Comparison of ENCODE assay signal across 16 mouse cellular contexts in the genomic region with DNA sequence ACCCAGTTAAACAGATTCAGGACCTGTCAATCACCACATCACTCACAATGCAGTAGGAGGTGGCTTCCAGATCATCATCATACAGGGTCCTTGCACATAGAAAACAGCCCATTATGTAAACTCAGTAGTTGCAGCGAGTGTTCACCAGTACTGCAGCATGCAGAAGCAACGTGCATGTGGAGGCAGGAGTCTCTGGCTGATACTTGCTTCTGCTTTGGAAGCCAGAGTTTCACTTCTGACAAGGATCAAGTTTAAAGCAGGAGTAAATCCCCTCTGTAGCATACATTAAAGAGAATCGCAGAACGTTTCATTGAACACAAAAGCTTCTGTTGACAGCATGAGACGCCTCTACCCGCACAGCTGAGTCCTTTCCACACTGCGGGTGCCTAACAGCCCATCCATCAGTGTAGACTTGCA. TPM values are rescaled to one million over a fixed set of nuclear protein-coding genes. Genes with fewer than 3 reads are reported as not detected.
A peak's percentile ranks its signal among the peaks of the same experiment; 100 is the strongest.
DNase-seq lines count a peak whose midpoint lies in the region; ATAC-seq and TF ChIP-seq lines count a peak whose summit lies in the region.
"Had no signal": no experiment of that assay in that cellular context is flagged by ENCODE, and none has a peak within 500 bp of the region (broad histone marks: within the 10 kb centered on the region; RNA-seq: fewer than 3 reads in every experiment).

No protein-coding gene starts in this region.

- H3K4me1 ChIP-seq in hindbrain, embryonic 12.5 days: peaks cover 6% of the 10 kb centered on the region; the same call in 1 of the 2 replicates
- H3K4me1 ChIP-seq in hindbrain, postnatal 0 days (ENCODE audit: insufficient read depth, low read length): no peaks in the 10 kb centered on the region; the same call in 1 of the 2 replicates
- peaks cover 16% of the 10 kb centered on the region for H3K4me1 ChIP-seq in forebrain, embryonic 13.5 days
- H3K4me1 ChIP-seq in hindbrain, embryonic 15.5 days (replicated peaks): peaks cover 6% of the 10 kb centered on the region; the same call in 1 of the 2 replicates
- H3K4me1 ChIP-seq: liver, embryonic 12.5 days had no signal

- no peak overlapping the region for H3K4me2 ChIP-seq in hindbrain, embryonic 12.5 days (replicated peaks)
- H3K4me2 ChIP-seq in hindbrain, postnatal 0 days (ENCODE audit: low read depth, low read length): no peak overlapping the region
- no peak overlapping the region for H3K4me2 ChIP-seq in forebrain, embryonic 13.5 days
- H3K4me2 ChIP-seq in hindbrain, embryonic 15.5 days: no peak overlapping the region
- H3K4me2 ChIP-seq: liver, embryonic 12.5 days had no signal

- peaks cover 7% of the 10 kb centered on the region; the same call in 1 of the 2 replicates for H3K27me3 ChIP-seq in hindbrain, embryonic 12.5 days
- H3K27me3 ChIP-seq in hindbrain, postnatal 0 days (ENCODE audit: insufficient read depth, low read length): no peaks in the 10 kb centered on the region
- H3K27me3 ChIP-seq in forebrain, embryonic 13.5 days: no peaks in the 10 kb centered on the region
- no peaks in the 10 kb centered on the region for H3K27me3 ChIP-seq in hindbrain, embryonic 15.5 days

- peak; percentile 48 for ATAC-seq in hindbrain, embryonic 12.5 days (ENCODE audit: low FRiP score)
- ATAC-seq in hindbrain, postnatal 0 days: no peak
- ATAC-seq in forebrain, embryonic 13.5 days: peak; percentile 68
- 0 out of 2 replicates have a peak, but pooled peaks have one; percentile 31 for ATAC-seq in hindbrain, embryonic 15.5 days (ENCODE audit: low FRiP score, low read depth)
- ATAC-seq: liver, embryonic 12.5 days had no signal

- TF ChIP-seq CTCF in hindbrain, postnatal 0 days (IDR thresholded peaks at IDR 0.05; ENCODE audit: low read depth): no peak

- no peak overlapping the region for H3K9ac ChIP-seq in hindbrain, embryonic 12.5 days
- H3K9ac ChIP-seq in hindbrain, postnatal 0 days (replicated peaks; ENCODE audit: low read length): no peak overlapping the region
- H3K9ac ChIP-seq in forebrain, embryonic 13.5 days: no peak overlapping the region
- no peak overlapping the region for H3K9ac ChIP-seq in hindbrain, embryonic 15.5 days
- H3K9ac ChIP-seq: liver, embryonic 12.5 days had no signal

- no peak overlapping the region for H3K4me3 ChIP-seq in hindbrain, embryonic 12.5 days
- H3K4me3 ChIP-seq in hindbrain, postnatal 0 days (ENCODE audit: low read length): no peak overlapping the region
- no peak overlapping the region for H3K4me3 ChIP-seq in forebrain, embryonic 13.5 days
- H3K4me3 ChIP-seq in hindbrain, embryonic 15.5 days: no peak overlapping the region
- H3K4me3 ChIP-seq: liver, embryonic 12.5 days had no signal

- no peaks in the 10 kb centered on the region for H3K36me3 ChIP-seq in hindbrain, embryonic 12.5 days
- no peaks in the 10 kb centered on the region for H3K36me3 ChIP-seq in hindbrain, postnatal 0 days (ENCODE audit: insufficient read depth, low read length)
- no peaks in the 10 kb centered on the region for H3K36me3 ChIP-seq in forebrain, embryonic 13.5 days (ENCODE audit: poor library complexity, severe bottlenecking)
- H3K36me3 ChIP-seq in hindbrain, embryonic 15.5 days: no peaks in the 10 kb centered on the region
- H3K36me3 ChIP-seq: liver, embryonic 12.5 days had no signal

- 17% methylated on average over 7 of the region's 7 CpGs for WGBS in hindbrain, embryonic 12.5 days
- WGBS in hindbrain, postnatal 0 days: 10% methylated on average over 7 of the region's 7 CpGs
- WGBS in forebrain, embryonic 13.5 days: 4% methylated on average over 7 of the region's 7 CpGs
- 13% methylated on average over 7 of the region's 7 CpGs for WGBS in hindbrain, embryonic 15.5 days

- DNase-seq in hindbrain, postnatal 0 days (ENCODE audit: low spot score): no peak
- peak; percentile 45 for DNase-seq in retina, embryonic 14.5 days (ENCODE audit: low spot score)
- DNase-seq in MN1 (ENCODE audit: low spot score): no peak
- DNase-seq in frontal cortex, postnatal 36 days (ENCODE audit: low spot score in 2 of 2): no peak
- DNase-seq: adrenal gland, postnatal 25 days; cerebellum, adult 8-10 months; gastrocnemius, postnatal 36 days; heart, postnatal 14 days; right cerebral cortex, adult 18-20 months; thymus, adult 2 months had no signal

- no peaks in the 10 kb centered on the region for H3K9me3 ChIP-seq in hindbrain, embryonic 12.5 days (replicated peaks)
- no peaks in the 10 kb centered on the region for H3K9me3 ChIP-seq in hindbrain, postnatal 0 days (ENCODE audit: low read length)
- no peaks in the 10 kb centered on the region for H3K9me3 ChIP-seq in forebrain, embryonic 13.5 days (replicated peaks)
- H3K9me3 ChIP-seq in hindbrain, embryonic 15.5 days: no peaks in the 10 kb centered on the region
- H3K9me3 ChIP-seq: liver, embryonic 12.5 days had no signal

- no peak overlapping the region for H3K27ac ChIP-seq in hindbrain, embryonic 12.5 days
- H3K27ac ChIP-seq in hindbrain, postnatal 0 days: no peak overlapping the region
- no peak overlapping the region for H3K27ac ChIP-seq in forebrain, embryonic 13.5 days
- no peak overlapping the region for H3K27ac ChIP-seq in hindbrain, embryonic 15.5 days (replicated peaks)
- H3K27ac ChIP-seq: liver, embryonic 12.5 days had no signal

RNA-seq across cellular contexts. Expression of gene Dact2, which starts 46.3 kb away (rescaled TPM):
- 1.0 and 1.3 TPM in 2 replicates for polyA plus RNA-seq in hindbrain, embryonic 12.5 days (2016; fragmentation: Nextera tagmentation; extraction: Ambion mirVana)
- total RNA-seq in hindbrain, postnatal 0 days (2014; rRNA removed): 18.6 and 25.3 TPM in 2 replicates
- polyA plus RNA-seq in hindbrain, postnatal 0 days (2015; fragmentation: Nextera tagmentation; extraction: Ambion mirVana): 2.0 and 2.1 TPM in 2 replicates
- 0.88 and 0.91 TPM in 2 replicates for polyA plus RNA-seq in forebrain, embryonic 13.5 days (2015; fragmentation: Nextera tagmentation; extraction: Ambion mirVana)
- 2.0 and 2.4 TPM in 2 replicates for polyA plus RNA-seq in hindbrain, embryonic 15.5 days (2015; fragmentation: Nextera tagmentation; extraction: Ambion mirVana)
- total RNA-seq: megakaryocyte progenitor cell, adult 5-6 weeks; neutrophil, adult 5-6 weeks had no signal
